Mouse (Mus musculus) forebrain, embryonic 13.5 days (tissue): ENCODE measurements at regions not wholly inside any gene's neighbourhood (a gene's known extent, or its start where the extent isn't known, plus 50 kb on each side); places are given as distances from the start of the nearest gene placed in this dataset.

ENCODE experiments used
- ATAC-seq: fragments of 200-750 bp; cut with Nextera tagmentation; 2 replicates; pipeline ENCODE4 v1.8.0; 2017
- H3K27ac ChIP-seq: fragments of 300-500 bp; sonication (generic); 2 replicates; pipeline ENCODE4 v1.5.1; 2015; ENCODE audit warnings: inconsistent platforms, mild to moderate bottlenecking, moderate library complexity
- H3K27me3 ChIP-seq: fragments of 300-500 bp; sonication (generic); 2 replicates; pipeline ENCODE4 v1.6.1; 2015; ENCODE audit warnings: mild to moderate bottlenecking, inconsistent platforms
- H3K36me3 ChIP-seq: fragments of 300-500 bp; sonication (generic); 2 replicates; pipeline ENCODE4 v1.6.1; 2015; ENCODE audit warnings: mild to moderate bottlenecking, inconsistent platforms; ENCODE audit not compliant: poor library complexity, severe bottlenecking
- H3K4me1 ChIP-seq: fragments of 300-500 bp; sonication (generic); 2 replicates; pipeline ENCODE4 v1.6.1; 2015; ENCODE audit warnings: inconsistent platforms
- H3K4me2 ChIP-seq: fragments of 300-500 bp; sonication (generic); 2 replicates; pipeline ENCODE4 v1.6.1; 2015; ENCODE audit warnings: inconsistent platforms, mild to moderate bottlenecking, moderate library complexity
- H3K4me3 ChIP-seq: fragments of 300-500 bp; sonication (generic); 2 replicates; pipeline ENCODE4 v1.5.1; 2015; ENCODE audit warnings: mild to moderate bottlenecking, inconsistent platforms
- H3K9ac ChIP-seq: fragments of 300-500 bp; sonication (generic); 2 replicates; pipeline ENCODE4 v1.6.1; 2015; ENCODE audit warnings: mild to moderate bottlenecking, inconsistent platforms
- H3K9me3 ChIP-seq: fragments of 300-500 bp; sonication (generic); replicated peaks from 2 replicates; pipeline ENCODE4 v1.6.1; 2016; ENCODE audit warnings: inconsistent platforms
- WGBS: fragments of 180-500 bp; shearing (Covaris S2); methylation state at CpG from one replicate; pipeline ENCODE4 v1.1.7; 2015; 5-methylcytosine and 5-hydroxymethylcytosine counted together

GRCm38 (mm10) chr19:56157120-56157519 is 129.8 kb upstream of the Habp2 start:
- 0 out of 2 replicates have a peak, but pooled peaks cover 5% of the 10 kb centered on the region for H3K27me3 ChIP-seq
- no peak overlapping the region for H3K4me2 ChIP-seq
- H3K36me3 ChIP-seq, result no peaks in the 10 kb centered on the region
- H3K9me3 ChIP-seq, result no peaks in the 10 kb centered on the region
- H3K9ac ChIP-seq, result no peak overlapping the region
- H3K4me3 ChIP-seq, result no peak overlapping the region
- H3K4me1 ChIP-seq, result no peaks in the 10 kb centered on the region
- ATAC-seq, result no peak
- H3K27ac ChIP-seq, result no peak overlapping the region
- WGBS, result 74% methylated on average over 6 of the region's 6 CpGs

GRCm38 (mm10) chr19:56162156-56162555 is 124.8 kb upstream of the Habp2 start:
- H3K27me3 ChIP-seq, result no peaks in the 10 kb centered on the region
- no peak for ATAC-seq
- H3K27ac ChIP-seq, result no peak overlapping the region
- H3K9me3 ChIP-seq, result no peaks in the 10 kb centered on the region
- H3K9ac ChIP-seq, result no peak overlapping the region
- H3K4me1 ChIP-seq, result no peaks in the 10 kb centered on the region
- WGBS, result 89% methylated on average over 3 of the region's 3 CpGs
- H3K4me3 ChIP-seq, result no peak overlapping the region
- no peak overlapping the region for H3K4me2 ChIP-seq
- H3K36me3 ChIP-seq, result no peaks in the 10 kb centered on the region

GRCm38 (mm10) chr19:56169133-56169997 is 117.6 kb upstream of the Habp2 start:
- Histone ChIP-seq H3K4me2 (no peak overlapping the region), H3K9me3 (0 out of 2 replicates have a peak, but pooled peaks cover 9% of the 10 kb centered on the region), H3K36me3 (no peaks in the 10 kb centered on the region), H3K4me1 (peaks cover 6% of the 10 kb centered on the region; the same call in 1 of the 2 replicates), H3K27me3 (peaks cover 17% of the 10 kb centered on the region), H3K4me3 (no peak overlapping the region), H3K9ac (no peak overlapping the region), H3K27ac (no peak overlapping the region)
- ATAC-seq, result no peak
- 90% methylated on average over 5 of the region's 5 CpGs for WGBS

- H3K27me3 ChIP-seq, result peaks cover 17% of the 10 kb centered on the region
- WGBS, result 82% methylated on average over 4 of the region's 4 CpGs
- no peak overlapping the region for H3K4me2 ChIP-seq
- H3K4me1 ChIP-seq, result peaks cover 6% of the 10 kb centered on the region; the same call in 1 of the 2 replicates
- H3K4me3 ChIP-seq, result no peak overlapping the region
- no peak for ATAC-seq
- H3K9me3 ChIP-seq, result 0 out of 2 replicates have a peak, but pooled peaks cover 9% of the 10 kb centered on the region
- no peak overlapping the region for H3K9ac ChIP-seq
- H3K27ac ChIP-seq, result no peak overlapping the region
- no peaks in the 10 kb centered on the region for H3K36me3 ChIP-seq
Observed at GRCm38 (mm10) chr19:56169998-56170274, 117.0 kb upstream of the Habp2 start.

GRCm38 (mm10) chr19:56172454-56172853 is 114.5 kb upstream of the Habp2 start:
- 56% methylated on average over 5 of the region's 5 CpGs for WGBS
- Histone ChIP-seq H3K27me3 (peaks cover 17% of the 10 kb centered on the region), H3K36me3 (no peaks in the 10 kb centered on the region), H3K4me2 (no peak overlapping the region), H3K9me3 (0 out of 2 replicates have a peak, but pooled peaks cover 7% of the 10 kb centered on the region), H3K9ac (no peak overlapping the region), H3K27ac (no peak overlapping the region), H3K4me3 (no peak overlapping the region), H3K4me1 (peaks cover 6% of the 10 kb centered on the region; the same call in 1 of the 2 replicates)
- ATAC-seq, result no peak

GRCm38 (mm10) chr19:56176059-56176458 is 110.9 kb upstream of the Habp2 start:
- WGBS, result 91% methylated on average over 8 of the region's 8 CpGs
- no peak for ATAC-seq
- H3K4me1 ChIP-seq, result peaks cover 6% of the 10 kb centered on the region; the same call in 1 of the 2 replicates

GRCm38 (mm10) chr19:56177231-56177745 is 109.6 kb upstream of the Habp2 start:
- 79% methylated on average over 12 of the region's 12 CpGs for WGBS
- no peak overlapping the region for H3K9ac ChIP-seq
- ATAC-seq, result no peak
- H3K4me3 ChIP-seq, result no peak overlapping the region
- H3K36me3 ChIP-seq, result no peaks in the 10 kb centered on the region
- H3K4me1 ChIP-seq, result peaks cover 5% of the 10 kb centered on the region; the same call in 1 of the 2 replicates
- H3K4me2 ChIP-seq, result no peak overlapping the region
- H3K9me3 ChIP-seq, result no peaks in the 10 kb centered on the region; the same call in 1 of the 2 replicates
- H3K27ac ChIP-seq, result no peak overlapping the region
- H3K27me3 ChIP-seq, result peaks cover 22% of the 10 kb centered on the region

More at GRCm38 (mm10) chr19:56176059-56176458, 110.9 kb upstream of the Habp2 start:
- no peak overlapping the region for H3K9ac ChIP-seq
- no peak overlapping the region for H3K4me3 ChIP-seq
- H3K9me3 ChIP-seq, result no peaks in the 10 kb centered on the region; the same call in 1 of the 2 replicates
- H3K27ac ChIP-seq, result no peak overlapping the region
- no peak overlapping the region for H3K4me2 ChIP-seq
- peaks cover 25% of the 10 kb centered on the region for H3K27me3 ChIP-seq
- no peaks in the 10 kb centered on the region for H3K36me3 ChIP-seq

GRCm38 (mm10) chr19:56185756-56186155 is 101.2 kb upstream of the Habp2 start:
- Histone ChIP-seq H3K36me3 (no peaks in the 10 kb centered on the region), H3K4me3 (no peak overlapping the region), H3K9me3 (peaks cover 9% of the 10 kb centered on the region), H3K27ac (no peak overlapping the region), H3K4me2 (no peak overlapping the region), H3K4me1 (peaks cover 14% of the 10 kb centered on the region), H3K27me3 (peaks cover 66% of the 10 kb centered on the region), H3K9ac (no peak overlapping the region)
- 90% methylated on average over 5 of the region's 5 CpGs for WGBS
- no peak for ATAC-seq

- Histone ChIP-seq H3K9me3 (peaks cover 1% of the 10 kb centered on the region; the same call in 1 of the 2 replicates), H3K27ac (no peak overlapping the region), H3K27me3 (peaks cover 91% of the 10 kb centered on the region), H3K36me3 (no peaks in the 10 kb centered on the region), H3K4me3 (no peak overlapping the region), H3K4me2 (no peak overlapping the region), H3K4me1 (peaks cover 20% of the 10 kb centered on the region), H3K9ac (no peak overlapping the region)
- 95% methylated on average over 1 of the region's 1 CpGs for WGBS
- ATAC-seq, result no peak
Observed at GRCm38 (mm10) chr19:56189185-56189584, 97.8 kb upstream of the Habp2 start.

GRCm38 (mm10) chr19:56190222-56190621 is 96.7 kb upstream of the Habp2 start:
- no peak overlapping the region for H3K4me3 ChIP-seq
- 3% methylated on average over 3 of the region's 3 CpGs for WGBS
- peaks cover 20% of the 10 kb centered on the region for H3K4me1 ChIP-seq
- H3K9me3 ChIP-seq, result no peaks in the 10 kb centered on the region
- H3K27ac ChIP-seq, result 0 out of 2 replicates have a peak overlapping the region, but pooled peaks have one; percentile 7
- no peak overlapping the region for H3K9ac ChIP-seq
- H3K36me3 ChIP-seq, result no peaks in the 10 kb centered on the region
- peaks cover 87% of the 10 kb centered on the region for H3K27me3 ChIP-seq
- no peak overlapping the region for H3K4me2 ChIP-seq
- peak; percentile 51; the same call in 1 of the 2 replicates for ATAC-seq

GRCm38 (mm10) chr19:56198474-56199236 is 88.3 kb upstream of the Habp2 start:
- H3K4me2 ChIP-seq, result no peak overlapping the region
- peaks cover 75% of the 10 kb centered on the region for H3K27me3 ChIP-seq
- no peak overlapping the region for H3K4me3 ChIP-seq
- H3K36me3 ChIP-seq, result no peaks in the 10 kb centered on the region
- ATAC-seq, result no peak
- H3K9ac ChIP-seq, result no peak overlapping the region
- H3K4me1 ChIP-seq, result no peaks in the 10 kb centered on the region
- no peak overlapping the region for H3K27ac ChIP-seq
- 87% methylated on average over 15 of the region's 15 CpGs for WGBS
- H3K9me3 ChIP-seq, result no peaks in the 10 kb centered on the region
